Mouse (Mus musculus): ENCODE measurements at regions not wholly inside any gene's neighbourhood (a gene's known extent, or its start where the extent isn't known, plus 50 kb on each side); places are given as distances from the start of the nearest gene placed in this dataset.

GRCm38 (mm10) chr3:81279266-81279665, 243.1 kb downstream of the Pdgfc start:
- DNase-seq (ENCODE audit: inconsistent ontology term): no peak

GRCm38 (mm10) chr3:81289762-81290161, 253.5 kb downstream of the Pdgfc start:
- DNase-seq (ENCODE audit: inconsistent ontology term): no peak

GRCm38 (mm10) chr3:81292404-81292803, 256.2 kb downstream of the Pdgfc start:
- DNase-seq (ENCODE audit: inconsistent ontology term): no peak

GRCm38 (mm10) chr3:81293186-81293819, 257.1 kb downstream of the Pdgfc start:
- DNase-seq (ENCODE audit: inconsistent ontology term): no peak

- DNase-seq (ENCODE audit: inconsistent ontology term): no peak
Measured at GRCm38 (mm10) chr3:81304017-81304791, 268.0 kb downstream of the Pdgfc start.

GRCm38 (mm10) chr3:81305412-81306165, 269.4 kb downstream of the Pdgfc start:
- no peak for DNase-seq (ENCODE audit: inconsistent ontology term)

GRCm38 (mm10) chr3:81326866-81327265, 290.6 kb downstream of the Pdgfc start:
- DNase-seq (ENCODE audit: inconsistent ontology term): peak; percentile 27

- DNase-seq (ENCODE audit: inconsistent ontology term): no peak
Measured at GRCm38 (mm10) chr3:81351739-81352138, 315.5 kb downstream of the Pdgfc start.

GRCm38 (mm10) chr3:81367918-81368317, 331.7 kb downstream of the Pdgfc start:
- peak; percentile 81 for DNase-seq (ENCODE audit: inconsistent ontology term)

- no peak for DNase-seq (ENCODE audit: inconsistent ontology term)
Measured at GRCm38 (mm10) chr3:81368642-81369041, 332.4 kb downstream of the Pdgfc start.

GRCm38 (mm10) chr3:81369742-81370141, 333.5 kb downstream of the Pdgfc start:
- DNase-seq (ENCODE audit: inconsistent ontology term): no peak

GRCm38 (mm10) chr3:81375990-81376389, 339.8 kb downstream of the Pdgfc start:
- DNase-seq (ENCODE audit: inconsistent ontology term): no peak

GRCm38 (mm10) chr3:81377466-81377865, 341.2 kb downstream of the Pdgfc start:
- peak; percentile 10 for DNase-seq (ENCODE audit: inconsistent ontology term)

- no peak for DNase-seq (ENCODE audit: inconsistent ontology term)
Measured at GRCm38 (mm10) chr3:81379362-81379761, 343.1 kb downstream of the Pdgfc start.

GRCm38 (mm10) chr3:81386931-81387330, 350.7 kb downstream of the Pdgfc start:
- no peak for DNase-seq (ENCODE audit: inconsistent ontology term)

GRCm38 (mm10) chr3:81387634-81388033, 351.4 kb downstream of the Pdgfc start:
- DNase-seq (ENCODE audit: inconsistent ontology term): no peak

GRCm38 (mm10) chr3:81397212-81397611, 361.0 kb downstream of the Pdgfc start:
- DNase-seq (ENCODE audit: inconsistent ontology term): no peak

GRCm38 (mm10) chr3:81401028-81401427, 364.8 kb downstream of the Pdgfc start:
- no peak for DNase-seq (ENCODE audit: inconsistent ontology term)

GRCm38 (mm10) chr3:81408914-81409313, 372.7 kb downstream of the Pdgfc start:
- no peak for DNase-seq (ENCODE audit: inconsistent ontology term)

GRCm38 (mm10) chr3:81421875-81422274, 385.7 kb downstream of the Pdgfc start:
- no peak for DNase-seq (ENCODE audit: inconsistent ontology term)

GRCm38 (mm10) chr3:81426765-81427164, 390.5 kb downstream of the Pdgfc start:
- no peak for DNase-seq (ENCODE audit: inconsistent ontology term)
